Mouse (Mus musculus) left cerebral cortex, adult 2 months (tissue): Measurements from ENCODE around the gene Iqck. TPM values are rescaled to one million over a fixed set of nuclear protein-coding genes. Genes with fewer than 3 reads are reported as not detected.

Experiments
- DNase-seq, 2 experiments: peaks; one replicate each; pipeline ENCODE4 v3.0.0; 2021 to 2022; ENCODE audit warnings: low spot score in 2 of 2, mixed read lengths in 1 of 2; ENCODE audit errors: extremely low spot score in 1 of 2
- H3K27ac ChIP-seq: fragments of 200-600 bp; 2 replicates; pipeline ENCODE4 v1.8.1; 2022
- H3K4me3 ChIP-seq: fragments of 200-600 bp; 2 replicates; pipeline ENCODE4 v1.8.1; 2022
- CTCF ChIP-seq: fragments of 200-600 bp; IDR thresholded peaks from 2 replicates; pipeline ENCODE4 v1.8.1; 2022; ENCODE audit warnings: antibody characterized with exemption, mild to moderate bottlenecking, moderate library complexity
- intact Hi-C: fragments of 180-260 bp; cut with DNase I; formaldehyde crosslinking; loops from one replicate; pipeline ENCODE4 v1.15.1; 2025
- total RNA-seq, 2 experiments: library from RNA; stranded (reverse); gene quantifications; 2 replicates each; pipeline ENCODE4 v1.2.3; 2021

The Iqck gene
- total RNA-seq, 2 experiments from 2014 or later, result 3.7 to 4.3 TPM

- Histone ChIP-seq H3K27ac (no peak overlapping the region), H3K4me3 (no peak overlapping the region)
- TF ChIP-seq CTCF, result no peak
- intact Hi-C loops, result no loop called here
- DNase-seq, result no peak
These were observed 44.5 kb downstream of the Iqck start for GRCm38 (mm10) chr7:118900090-118900489.

- intact Hi-C loops, result no loop called here
- TF ChIP-seq CTCF, result no peak
- no peak for DNase-seq
- Histone ChIP-seq H3K4me3 (no peak overlapping the region), H3K27ac (no peak overlapping the region)
These were observed 47.4 kb downstream of the Iqck start for GRCm38 (mm10) chr7:118902944-118903343.

- H3K27ac ChIP-seq, result no peak overlapping the region
- H3K4me3 ChIP-seq, result no peak overlapping the region
- intact Hi-C loops, result no loop called here
- DNase-seq, result no peak
- no peak for TF ChIP-seq CTCF
These were observed 48.3 kb downstream of the Iqck start for GRCm38 (mm10) chr7:118903879-118904278.

GRCm38 (mm10) chr7:118904530-118904929 is 49.0 kb downstream of the Iqck start:
- no peak overlapping the region for H3K27ac ChIP-seq
- TF ChIP-seq CTCF, result no peak
- DNase-seq, result no peak
- H3K4me3 ChIP-seq, result no peak overlapping the region
- intact Hi-C loops, result no loop called here

GRCm38 (mm10) chr7:118908961-118909515 is 53.5 kb downstream of the Iqck start:
- H3K27ac ChIP-seq, result no peak overlapping the region
- H3K4me3 ChIP-seq, result no peak overlapping the region
- no peak for DNase-seq
- intact Hi-C loops, result no loop called here
- TF ChIP-seq CTCF, result no peak

GRCm38 (mm10) chr7:118910464-118910863 is 54.9 kb downstream of the Iqck start:
- no peak for DNase-seq
- TF ChIP-seq CTCF, result no peak
- H3K27ac ChIP-seq, result no peak overlapping the region
- no peak overlapping the region for H3K4me3 ChIP-seq
- intact Hi-C loops, result no loop called here

GRCm38 (mm10) chr7:118911170-118911569 is 55.6 kb downstream of the Iqck start:
- no peak overlapping the region for H3K4me3 ChIP-seq
- H3K27ac ChIP-seq, result no peak overlapping the region
- no peak for TF ChIP-seq CTCF
- intact Hi-C loops, result no loop called here
- no peak for DNase-seq

- Histone ChIP-seq H3K27ac (no peak overlapping the region), H3K4me3 (no peak overlapping the region)
- intact Hi-C loops, result no loop called here
These were observed 56.0 kb downstream of the Iqck start for GRCm38 (mm10) chr7:118911571-118911970.

GRCm38 (mm10) chr7:118912049-118912490 is 56.5 kb downstream of the Iqck start:
- Histone ChIP-seq H3K27ac (no peak overlapping the region), H3K4me3 (no peak overlapping the region)
- no peak for DNase-seq
- intact Hi-C loops, result no loop called here
- no peak for TF ChIP-seq CTCF

More at GRCm38 (mm10) chr7:118911571-118911970, 56.0 kb downstream of the Iqck start:
- no peak for TF ChIP-seq CTCF
- DNase-seq, result no peak

GRCm38 (mm10) chr7:118914561-118915165 is 59.1 kb downstream of the Iqck start:
- TF ChIP-seq CTCF, result no peak
- Histone ChIP-seq H3K4me3 (no peak overlapping the region), H3K27ac (no peak overlapping the region)
- no peak for DNase-seq
- intact Hi-C loops, result no loop called here

GRCm38 (mm10) chr7:118919261-118920006 is 63.9 kb downstream of the Iqck start:
- no peak for TF ChIP-seq CTCF
- intact Hi-C loops, result no loop called here
- no peak overlapping the region for H3K4me3 ChIP-seq
- H3K27ac ChIP-seq, result no peak overlapping the region
- no peak for DNase-seq

- TF ChIP-seq CTCF, result no peak
- Histone ChIP-seq H3K4me3 (no peak overlapping the region), H3K27ac (no peak overlapping the region)
- intact Hi-C loops, result no loop called here
- DNase-seq, result no peak
These were observed 67.1 kb downstream of the Iqck start for GRCm38 (mm10) chr7:118922441-118923202.
